Mouse (Mus musculus) natural killer cell, adult 2 months (primary cell): ENCODE results near the gene Ccdc34.

ENCODE experiments used
- DNase-seq, 2 experiments: peaks; one replicate each; pipeline ENCODE4 v3.0.0; 2022; ENCODE audit warnings: low spot score in 2 of 2

Gene Ccdc34

GRCm38 (mm10) chr2:110179669-110180315 lies 162.2 kb downstream of the Ccdc34 start:
- DNase-seq, result no peak

GRCm38 (mm10) chr2:110180316-110180670 lies 162.7 kb downstream of the Ccdc34 start:
- no peak for DNase-seq

- no peak for DNase-seq
Measured at GRCm38 (mm10) chr2:110181666-110182065, 164.0 kb downstream of the Ccdc34 start.

GRCm38 (mm10) chr2:110182248-110182647 lies 164.6 kb downstream of the Ccdc34 start:
- DNase-seq, result no peak

GRCm38 (mm10) chr2:110182795-110183486 lies 165.3 kb downstream of the Ccdc34 start:
- DNase-seq, result no peak

- DNase-seq, result no peak
Measured at GRCm38 (mm10) chr2:110184071-110184470, 166.5 kb downstream of the Ccdc34 start.

DNA sequence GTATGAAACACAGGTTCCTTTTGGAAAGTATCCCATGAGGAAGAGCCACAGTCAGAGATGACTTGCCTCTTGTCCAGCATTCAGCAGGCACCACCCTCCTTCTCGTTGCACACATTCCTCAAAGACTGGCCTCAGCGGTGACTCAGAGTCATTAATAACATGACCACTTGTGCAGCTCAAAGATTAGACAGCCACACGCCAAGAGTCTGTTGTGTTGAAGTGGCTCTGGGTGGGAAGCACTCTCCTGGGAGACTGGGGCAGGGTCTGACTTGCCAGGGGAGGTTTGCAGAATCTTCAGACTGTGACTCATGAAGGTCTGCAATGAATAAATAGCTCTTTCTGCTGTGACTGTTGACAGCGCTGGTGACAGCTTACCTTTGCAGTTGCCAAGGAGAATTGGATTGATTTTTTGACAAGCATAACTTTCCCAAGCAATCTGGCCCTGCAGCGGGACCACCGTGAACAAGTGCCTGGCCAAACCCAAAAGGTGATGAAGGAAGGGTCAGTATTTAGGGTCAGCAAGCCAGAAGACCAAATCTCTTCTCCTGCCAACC lies 168.9 kb downstream of the Ccdc34 start:
- DNase-seq, result no peak

DNA sequence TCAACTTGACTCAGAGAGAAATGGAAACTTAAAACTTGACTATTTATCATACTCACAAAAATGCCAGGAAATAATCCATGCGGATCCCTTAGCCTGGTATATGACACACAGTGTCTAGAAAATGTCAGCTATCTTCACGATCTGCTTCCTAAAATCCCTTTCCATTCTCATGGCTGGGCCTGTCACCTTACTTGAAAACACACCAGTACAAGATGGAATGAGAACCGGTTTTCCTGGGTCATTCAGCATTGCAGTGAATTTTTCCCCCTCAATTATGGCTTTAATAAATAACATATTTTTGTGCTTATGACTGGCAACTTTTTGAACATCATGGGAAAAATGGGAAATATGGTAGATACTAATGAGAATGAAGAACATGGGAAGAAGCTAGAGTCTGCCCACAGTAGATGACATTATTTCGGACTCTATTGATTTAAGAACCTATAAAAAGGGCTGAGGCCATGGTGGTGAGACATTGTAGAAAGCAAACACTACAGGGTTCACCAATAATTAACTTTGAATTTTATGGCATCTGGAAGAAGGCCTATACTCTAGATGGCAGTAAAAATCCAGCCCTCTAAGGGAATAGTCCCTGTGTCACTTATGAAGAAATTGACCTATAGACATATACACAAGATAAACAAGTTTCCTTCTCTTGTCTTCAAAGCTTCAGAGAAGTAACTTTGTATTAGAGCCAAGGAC lies 171.2 kb downstream of the Ccdc34 start:
- no peak for DNase-seq

GRCm38 (mm10) chr2:110190416-110190815 lies 172.8 kb downstream of the Ccdc34 start:
- DNase-seq, result no peak

DNA sequence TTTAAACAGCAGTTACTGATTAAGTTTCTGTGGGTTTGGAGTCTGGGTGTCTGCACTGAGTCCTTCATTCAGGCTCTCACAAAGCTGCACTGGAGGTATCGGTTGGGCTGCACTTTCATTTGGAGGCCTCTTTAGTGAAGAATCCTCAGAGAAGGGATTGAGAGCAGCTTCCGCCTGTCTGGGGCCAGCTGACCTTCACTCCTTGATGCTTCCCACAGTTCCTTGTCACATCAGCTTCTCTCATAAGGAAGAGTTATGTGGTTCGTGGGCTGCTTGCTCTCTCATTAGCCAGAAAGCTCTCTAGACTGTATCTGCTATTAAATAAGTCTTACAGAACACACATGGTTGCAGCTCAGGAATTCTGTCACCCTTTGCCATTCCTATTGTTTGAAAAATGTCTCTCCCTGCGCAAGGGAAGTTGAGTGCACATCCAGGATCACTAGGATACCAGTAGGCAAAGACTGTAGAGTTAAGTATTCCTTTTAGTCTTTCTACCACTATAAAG lies 173.6 kb downstream of the Ccdc34 start:
- no peak for DNase-seq

- no peak for DNase-seq
Measured at GRCm38 (mm10) chr2:110191965-110192701, 174.5 kb downstream of the Ccdc34 start.

GRCm38 (mm10) chr2:110192702-110193312 lies 175.2 kb downstream of the Ccdc34 start:
- no peak for DNase-seq

GRCm38 (mm10) chr2:110196551-110196950 lies 178.9 kb downstream of the Ccdc34 start:
- DNase-seq, result no peak

- DNase-seq, result no peak
Measured at GRCm38 (mm10) chr2:110199648-110200047, 182.0 kb downstream of the Ccdc34 start.

- DNase-seq, result no peak
Measured at GRCm38 (mm10) chr2:110201770-110202169, 184.2 kb downstream of the Ccdc34 start.

DNA sequence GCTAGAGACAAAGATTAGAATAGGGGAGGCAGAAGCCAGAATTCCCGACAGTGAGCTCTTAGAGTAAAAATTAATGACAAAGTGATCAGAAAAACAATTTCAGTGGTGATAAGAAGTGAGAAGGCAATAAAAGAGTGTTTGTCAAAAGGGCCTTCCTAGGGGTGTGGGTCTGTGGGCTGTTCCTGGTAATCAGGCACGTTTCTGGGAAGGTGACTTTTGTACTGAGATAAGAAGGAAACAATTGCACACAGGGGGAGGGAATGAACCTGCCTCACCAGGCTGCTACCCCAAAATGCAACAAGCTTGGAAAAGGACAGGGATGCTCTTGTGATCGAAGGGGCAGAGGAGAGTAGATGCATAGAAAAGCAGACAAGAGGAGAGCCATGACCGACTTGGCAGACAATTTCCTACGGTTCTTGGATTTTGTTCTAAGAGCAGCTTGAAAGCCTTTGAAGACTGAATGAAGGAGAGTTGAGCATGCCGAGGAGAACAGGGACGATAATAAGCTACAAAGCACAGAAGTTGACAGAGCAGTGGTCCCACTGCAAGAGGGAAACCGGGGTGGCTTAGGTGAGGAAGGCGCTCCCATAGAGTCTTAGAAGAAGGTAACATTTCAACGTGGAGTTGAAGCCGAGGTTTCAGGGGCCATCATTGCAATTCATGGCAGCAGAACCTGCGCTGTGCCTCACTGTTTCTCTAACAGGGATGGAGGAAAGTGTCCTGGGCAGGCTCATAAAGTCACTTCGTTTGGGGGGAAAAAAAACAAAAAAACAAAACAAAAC lies 185.3 kb downstream of the Ccdc34 start:
- no peak for DNase-seq

DNA sequence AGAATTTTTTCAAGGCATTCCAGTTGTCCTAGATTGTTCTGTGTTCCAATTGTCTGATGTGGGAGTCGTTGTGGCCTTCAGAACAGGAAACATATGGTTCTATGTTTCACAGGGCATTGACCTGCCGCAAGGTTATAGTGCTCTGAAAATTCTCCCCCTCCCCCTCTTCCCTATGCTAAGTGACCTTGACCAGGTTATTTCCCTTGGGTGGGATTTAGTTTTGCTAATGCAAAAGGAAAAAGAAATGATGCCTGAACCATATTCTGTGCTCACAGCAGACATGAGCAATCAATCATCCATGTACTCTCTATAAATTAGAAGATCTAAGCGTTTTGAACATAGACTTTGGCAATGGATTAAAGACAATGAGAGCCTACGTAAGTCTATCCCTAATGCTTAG lies 186.6 kb downstream of the Ccdc34 start:
- no peak for DNase-seq

- peak in 1 of 2 experiments; percentile 5 for DNase-seq
Measured at GRCm38 (mm10) chr2:110204705-110205318, 187.2 kb downstream of the Ccdc34 start.

DNA sequence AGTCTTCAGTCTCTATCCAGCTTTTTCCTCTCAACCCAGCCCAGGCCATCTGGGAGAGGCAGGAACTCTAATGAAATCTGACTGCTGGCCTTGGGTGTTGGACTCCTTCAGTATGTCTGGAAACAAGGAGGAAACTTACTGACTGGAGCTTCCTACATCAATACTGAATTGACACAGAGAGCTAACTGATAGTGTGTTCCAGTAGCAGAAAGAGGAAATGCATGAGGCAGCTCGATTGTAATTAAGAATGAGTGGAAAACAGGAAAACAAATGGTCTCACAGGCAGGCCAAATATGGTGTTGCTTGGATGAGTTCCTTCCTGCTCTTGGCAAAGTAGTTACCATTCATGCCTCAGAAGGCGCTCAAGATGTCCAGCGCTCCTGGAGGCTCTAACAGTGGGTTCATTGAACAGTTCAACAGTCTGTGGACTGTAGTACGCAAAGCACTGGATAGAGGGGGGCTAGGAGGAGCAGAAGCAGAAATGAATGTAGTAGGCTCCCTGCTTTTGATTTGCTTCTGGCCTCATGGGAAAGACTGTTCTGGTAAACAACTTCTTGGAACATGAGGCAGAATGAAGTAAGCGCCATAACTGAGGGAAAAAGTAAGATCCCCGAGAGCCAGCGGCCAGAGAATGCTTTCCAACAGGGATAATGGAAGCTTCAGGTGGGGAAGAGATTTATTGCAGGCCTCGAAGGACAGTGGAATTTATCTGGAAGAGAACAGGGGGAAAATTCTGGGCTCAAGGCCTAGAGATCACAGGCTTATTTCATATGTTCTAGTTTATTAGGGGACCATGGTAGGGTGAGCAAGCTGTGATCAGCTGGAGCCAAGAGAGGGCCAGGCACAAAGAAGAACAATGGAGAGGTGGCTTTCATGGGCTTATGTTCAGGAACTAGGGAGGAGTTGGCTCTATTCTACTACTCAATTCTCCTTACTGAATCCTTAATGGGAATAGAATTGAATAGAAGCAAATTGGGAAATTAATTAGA lies 193.2 kb downstream of the Ccdc34 start:
- no peak for DNase-seq
